Mouse (Mus musculus) liver, adult 2 months (tissue): ENCODE measurements around the gene Itgb3.

Experiments
- CTCF ChIP-seq: fragments of 200-500 bp; IDR thresholded peaks from 2 replicates; pipeline ENCODE4 v1.5.1; 2011; ENCODE audit warnings: low read depth, low read length, control low read depth
- POLR2A ChIP-seq: fragments of 200-500 bp; IDR thresholded peaks from 2 replicates; pipeline ENCODE4 v1.6.1; 2011; ENCODE audit warnings: low read length, control low read depth; ENCODE audit not compliant: insufficient read depth; ENCODE audit errors: extremely low read depth

DNA sequence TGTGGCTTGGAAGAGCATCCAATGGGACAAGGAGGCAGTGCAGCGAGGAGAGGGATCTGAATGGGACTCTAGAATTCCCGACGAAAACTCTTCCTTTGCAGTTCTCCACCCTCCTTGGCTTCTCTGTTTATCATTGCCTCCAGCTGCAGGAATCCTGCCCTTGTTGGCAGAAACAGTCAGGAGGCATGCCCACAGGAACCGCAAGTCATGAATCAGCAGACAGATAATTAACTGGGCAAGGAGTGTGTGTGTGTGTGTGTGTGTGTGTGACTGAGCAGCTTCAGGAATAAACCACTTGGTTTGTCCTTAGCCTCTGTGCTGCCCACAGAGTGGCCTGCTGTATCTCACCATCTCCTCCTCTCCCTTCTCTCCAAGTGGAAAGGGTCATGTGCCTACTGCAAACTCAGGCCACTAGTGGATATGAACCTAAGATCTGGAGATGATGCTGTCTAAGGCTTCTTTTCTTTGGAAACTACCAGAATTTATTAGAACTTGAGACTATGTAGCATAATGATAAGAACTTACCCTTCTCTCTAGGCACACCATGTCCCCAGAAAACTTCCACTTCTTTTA is 3.9 kb downstream of the Itgb3 start:
- TF ChIP-seq CTCF = no peak
- TF ChIP-seq POLR2A = no peak
